Mouse (Mus musculus): ENCODE measurements around the gene Serpina3m.
"Not testable (repeated sequence)": the region's sequence is repeated elsewhere in the genome, so short reads cannot be mapped to it uniquely, and the experiment has no call there.

Serpina3m gene

GRCm38 (mm10) chr12:104338226-104338625, at the start of gene Serpina3m, which contains the start of gene Serpina3k:
Serpina3m (plus strand) TSS chr12:104338486.
Serpina3k (plus strand) TSS chr12:104338486.
- not testable (repeated sequence) for DNase-seq (ENCODE audit: low read depth)

- no peak for DNase-seq (ENCODE audit: low read depth)
Measured at GRCm38 (mm10) chr12:104289872-104290271, 48.4 kb upstream of the Serpina3m start.

- no peak for DNase-seq (ENCODE audit: low read depth)
Measured at GRCm38 (mm10) chr12:104293963-104294362, 44.3 kb upstream of the Serpina3m start.

- DNase-seq (ENCODE audit: low read depth) = no peak
Measured at GRCm38 (mm10) chr12:104298049-104298448, 40.2 kb upstream of the Serpina3m start.

GRCm38 (mm10) chr12:104305991-104306390, 32.3 kb upstream of the Serpina3m start:
- no peak for DNase-seq (ENCODE audit: low read depth)

- no peak for DNase-seq (ENCODE audit: low read depth)
Measured at GRCm38 (mm10) chr12:104314253-104314652, 24.0 kb upstream of the Serpina3m start, which contains the start of gene Serpina3j. Serpina3j (plus strand) TSS chr12:104314553.

- no peak for DNase-seq (ENCODE audit: low read depth)
Measured at GRCm38 (mm10) chr12:104322454-104322853, 15.8 kb upstream of the Serpina3m start.

- no peak for DNase-seq (ENCODE audit: low read depth)
Measured at GRCm38 (mm10) chr12:104331701-104332100, 6.6 kb upstream of the Serpina3m start.

GRCm38 (mm10) chr12:104336873-104337272, 1.4 kb upstream of the Serpina3m start:
- not testable (repeated sequence) for DNase-seq (ENCODE audit: low read depth)

- no peak for DNase-seq (ENCODE audit: low read depth)
Measured at GRCm38 (mm10) chr12:104338705-104339104, 419 bp downstream of the Serpina3m start.

GRCm38 (mm10) chr12:104342489-104342888, 4.2 kb downstream of the Serpina3m start:
- not testable (repeated sequence) for DNase-seq (ENCODE audit: low read depth)

GRCm38 (mm10) chr12:104345181-104345580, 6.9 kb downstream of the Serpina3m start:
- no peak for DNase-seq (ENCODE audit: low read depth)

GRCm38 (mm10) chr12:104345707-104346106, 7.4 kb downstream of the Serpina3m start:
- DNase-seq (ENCODE audit: low read depth) = no peak

GRCm38 (mm10) chr12:104347091-104347490, 8.8 kb downstream of the Serpina3m start:
- DNase-seq (ENCODE audit: low read depth) = no peak

- not testable (repeated sequence) for DNase-seq (ENCODE audit: low read depth)
Measured at GRCm38 (mm10) chr12:104351812-104352211, 13.5 kb downstream of the Serpina3m start.

GRCm38 (mm10) chr12:104356006-104356405, 17.7 kb downstream of the Serpina3m start:
- DNase-seq (ENCODE audit: low read depth) = no peak

GRCm38 (mm10) chr12:104369986-104370385, 31.7 kb downstream of the Serpina3m start:
- no peak for DNase-seq (ENCODE audit: low read depth)

- not testable (repeated sequence) for DNase-seq (ENCODE audit: low read depth)
Measured at GRCm38 (mm10) chr12:104377179-104377578, 38.9 kb downstream of the Serpina3m start.

- not testable (repeated sequence) for DNase-seq (ENCODE audit: low read depth)
Measured at GRCm38 (mm10) chr12:104378351-104378750, 40.1 kb downstream of the Serpina3m start.

- not testable (repeated sequence) for DNase-seq (ENCODE audit: low read depth)
Measured at GRCm38 (mm10) chr12:104378815-104379214, 40.5 kb downstream of the Serpina3m start.

- DNase-seq (ENCODE audit: low read depth) = no peak
Measured at GRCm38 (mm10) chr12:104379856-104380255, 41.6 kb downstream of the Serpina3m start.

GRCm38 (mm10) chr12:104381071-104381604, 42.9 kb downstream of the Serpina3m start:
- not testable (repeated sequence) for DNase-seq (ENCODE audit: low read depth)

GRCm38 (mm10) chr12:104385987-104386386, 47.7 kb downstream of the Serpina3m start:
- not testable (repeated sequence) for DNase-seq (ENCODE audit: low read depth)

- DNase-seq (ENCODE audit: low read depth) = not testable (repeated sequence)
Measured at GRCm38 (mm10) chr12:104386878-104387277, 48.6 kb downstream of the Serpina3m start.

Measured in naive thymus-derived CD4-positive, alpha-beta T cell, adult 2 months (primary cell).